Mouse (Mus musculus): ENCODE measurements at regions not wholly inside any gene's neighbourhood (a gene's known extent, or its start where the extent isn't known, plus 50 kb on each side); places are given as distances from the start of the nearest gene placed in this dataset.
"Not testable (repeated sequence)": the region's sequence is repeated elsewhere in the genome, so short reads cannot be mapped to it uniquely, and the experiment has no call there.

- intact Hi-C loops (cut with DNase I): no loop called here
These were observed 77.2 kb upstream of the Galnt18 start for GRCm38 (mm10) chr7:111856977-111857376.

GRCm38 (mm10) chr7:111855309-111855708 is 75.5 kb upstream of the Galnt18 start:
- DNase-seq (ENCODE audit: low spot score in 2 of 2): no peak
- intact Hi-C loops (cut with DNase I): no loop called here

More at GRCm38 (mm10) chr7:111856977-111857376, 77.2 kb upstream of the Galnt18 start:
- DNase-seq (ENCODE audit: low spot score in 2 of 2): no peak

- no peak for DNase-seq (ENCODE audit: low spot score in 2 of 2)
- intact Hi-C loops (cut with DNase I): no loop called here
These were observed 66.6 kb upstream of the Galnt18 start for GRCm38 (mm10) chr7:111846417-111846816.

- intact Hi-C loops (cut with DNase I): no loop called here
- DNase-seq (ENCODE audit: low spot score in 2 of 2): no peak
These were observed 63.9 kb upstream of the Galnt18 start for GRCm38 (mm10) chr7:111843715-111844114.

GRCm38 (mm10) chr7:111840826-111841225 is 61.0 kb upstream of the Galnt18 start:
- intact Hi-C loops (cut with DNase I): no loop called here
- DNase-seq (ENCODE audit: low spot score in 2 of 2): no peak

- no peak for DNase-seq (ENCODE audit: low spot score in 2 of 2)
- intact Hi-C loops (cut with DNase I): no loop called here
These were observed 58.4 kb upstream of the Galnt18 start for GRCm38 (mm10) chr7:111838162-111838561.

GRCm38 (mm10) chr7:111834356-111834755 is 54.6 kb upstream of the Galnt18 start:
- DNase-seq (ENCODE audit: low spot score in 2 of 2); intact Hi-C loops (cut with DNase I): not testable (repeated sequence)

GRCm38 (mm10) chr7:111829931-111830330 is 50.2 kb upstream of the Galnt18 start:
- intact Hi-C loops (cut with DNase I): no loop called here

More at GRCm38 (mm10) chr7:111829931-111830330, 50.2 kb upstream of the Galnt18 start:
- no peak for DNase-seq (ENCODE audit: low spot score in 2 of 2)

Data from left cerebral cortex, postnatal 36 days (tissue).